Mouse (Mus musculus) heart, adult 18-20 months (tissue): ENCODE results near the gene Ccdc88c. TPM values are rescaled to one million over a fixed set of nuclear protein-coding genes. Genes with fewer than 3 reads are reported as not detected.
"Not testable (repeated sequence)": the region's sequence is repeated elsewhere in the genome, so short reads cannot be mapped to it uniquely, and the experiment has no call there.

ENCODE experiments used
- DNase-seq, 2 experiments: peaks; one replicate each; pipeline ENCODE4 v3.0.0; 2021 to 2022; ENCODE audit warnings: mixed read lengths in 1 of 2
- total RNA-seq, 2 experiments: library from RNA; stranded (reverse); gene quantifications; 2 replicates each; pipeline ENCODE4 v1.2.3; 2021

Ccdc88c gene
- total RNA-seq, 2 experiments from 2014 or later: 3.6 to 4.0 TPM

GRCm38 (mm10) chr12:101017971-101018371, 10.9 kb downstream of the Ccdc88c start:
- DNase-seq: peak; percentile 58 to 84

GRCm38 (mm10) chr12:101016412-101016928, 12.4 kb downstream of the Ccdc88c start:
- no peak for DNase-seq

- DNase-seq: peak in 1 of 2 experiments; percentile 69
Measured at GRCm38 (mm10) chr12:101015926-101016325, 12.9 kb downstream of the Ccdc88c start.

- DNase-seq: no peak
Measured at GRCm38 (mm10) chr12:101015165-101015560, 13.7 kb downstream of the Ccdc88c start.

GRCm38 (mm10) chr12:101014549-101015164, 14.2 kb downstream of the Ccdc88c start:
- DNase-seq: no peak

- not testable (repeated sequence) for DNase-seq
Measured at GRCm38 (mm10) chr12:101013668-101014067, 15.2 kb downstream of the Ccdc88c start.

GRCm38 (mm10) chr12:101013078-101013665, 15.7 kb downstream of the Ccdc88c start:
- no peak for DNase-seq

- peak; percentile 57 to 60 for DNase-seq
Measured at GRCm38 (mm10) chr12:101012197-101013077, 16.4 kb downstream of the Ccdc88c start.

GRCm38 (mm10) chr12:101011017-101011416, 17.8 kb downstream of the Ccdc88c start:
- no peak for DNase-seq

- DNase-seq: peak; percentile 47 to 72
Measured at GRCm38 (mm10) chr12:101010148-101010920, 18.5 kb downstream of the Ccdc88c start.

- no peak for DNase-seq
Measured at GRCm38 (mm10) chr12:101009225-101009624, 19.6 kb downstream of the Ccdc88c start.

- DNase-seq: no peak
Measured at GRCm38 (mm10) chr12:101008648-101009047, 20.2 kb downstream of the Ccdc88c start.

- DNase-seq: peak; percentile 29 to 53
Measured at GRCm38 (mm10) chr12:101007968-101008481, 20.8 kb downstream of the Ccdc88c start.

- no peak for DNase-seq
Measured at GRCm38 (mm10) chr12:101007427-101007826, 21.4 kb downstream of the Ccdc88c start.

GRCm38 (mm10) chr12:101005665-101006420, 23.0 kb downstream of the Ccdc88c start:
- DNase-seq: no peak

GRCm38 (mm10) chr12:101004982-101005381, 23.9 kb downstream of the Ccdc88c start:
- no peak for DNase-seq

GRCm38 (mm10) chr12:101002801-101003513, 25.9 kb downstream of the Ccdc88c start:
- DNase-seq: no peak

GRCm38 (mm10) chr12:100999061-100999954, 29.5 kb downstream of the Ccdc88c start:
- DNase-seq: no peak

GRCm38 (mm10) chr12:100998564-100998962, 30.3 kb downstream of the Ccdc88c start:
- DNase-seq: peak in 1 of 2 experiments; percentile 24
